Mouse (Mus musculus) MEL (cell line): ENCODE results near the gene Tnfrsf1a.

Experiments
- CTCF ChIP-seq, 3 experiments: IDR thresholded peaks in 2 of 3; conservative IDR thresholded peaks in 1 of 3; 2 replicates each; pipeline ENCODE4 v1.5.1; 2011 to 2012; ENCODE audit warnings: low read length in 3 of 3, low read depth in 2 of 3, mild to moderate bottlenecking in 2 of 3, improper control_type of control experiment in 1 of 3, inconsistent platforms in 1 of 3, mixed read lengths in 1 of 3, moderate library complexity in 1 of 3; ENCODE audit not compliant: control insufficient read depth in 1 of 3, insufficient read depth in 1 of 3, poor library complexity in 1 of 3, severe bottlenecking in 1 of 3
- EP300 ChIP-seq, 2 experiments: IDR thresholded peaks; 2 replicates each; pipeline ENCODE4 v1.6.1; 2011; ENCODE audit warnings: improper control_type of control experiment in 2 of 2, low read length in 2 of 2, low read depth in 1 of 2, mild to moderate bottlenecking in 1 of 2
- JUND ChIP-seq: IDR thresholded peaks from 2 replicates; pipeline ENCODE4 v1.6.1; 2011; ENCODE audit warnings: low read depth, mild to moderate bottlenecking, improper control_type of control experiment, low read length
- NELFE ChIP-seq: IDR thresholded peaks from 2 replicates; pipeline ENCODE4 v1.6.1; 2011; ENCODE audit warnings: low read depth, low read length, improper control_type of control experiment
- NRF1 ChIP-seq: IDR thresholded peaks from 2 replicates; pipeline ENCODE4 v1.6.1; 2014; ENCODE audit warnings: low read depth, mild to moderate bottlenecking, inconsistent platforms, low read length, improper control_type of control experiment, moderate library complexity; ENCODE audit not compliant: poor library complexity, insufficient read depth, severe bottlenecking
- POLR2A ChIP-seq, 2 experiments: IDR thresholded peaks; 2 replicates each; pipeline ENCODE4 v1.6.1; 2011 to 2012; ENCODE audit warnings: low read length in 2 of 2, mild to moderate bottlenecking in 2 of 2, control low read depth in 1 of 2, improper control_type of control experiment in 1 of 2, low read depth in 1 of 2, moderate library complexity in 1 of 2; ENCODE audit not compliant: control insufficient read depth in 1 of 2, insufficient read depth in 1 of 2, poor library complexity in 1 of 2
- POLR2AphosphoS5 ChIP-seq: IDR thresholded peaks from 2 replicates; pipeline ENCODE4 v1.6.1; 2012; ENCODE audit warnings: low read depth, borderline replicate concordance, mild to moderate bottlenecking, inconsistent platforms, low read length, moderate library complexity, mixed read lengths
- TAL1 ChIP-seq: IDR thresholded peaks from 2 replicates; pipeline ENCODE4 v1.6.1; 2012; ENCODE audit warnings: mild to moderate bottlenecking, inconsistent platforms, low read length, moderate library complexity, mixed read lengths
- TBP ChIP-seq: IDR thresholded peaks from 2 replicates; pipeline ENCODE4 v1.8.0; 2011; ENCODE audit warnings: low read depth, low read length, improper control_type of control experiment
- USF2 ChIP-seq, 2 experiments: IDR thresholded peaks; 2 replicates each; pipeline ENCODE4 v1.6.1; 2011 to 2012; ENCODE audit warnings: improper control_type of control experiment in 2 of 2, low read length in 2 of 2, borderline replicate concordance in 1 of 2, inconsistent platforms in 1 of 2, low read depth in 1 of 2, mild to moderate bottlenecking in 1 of 2; ENCODE audit not compliant: insufficient read depth in 1 of 2

DNA sequence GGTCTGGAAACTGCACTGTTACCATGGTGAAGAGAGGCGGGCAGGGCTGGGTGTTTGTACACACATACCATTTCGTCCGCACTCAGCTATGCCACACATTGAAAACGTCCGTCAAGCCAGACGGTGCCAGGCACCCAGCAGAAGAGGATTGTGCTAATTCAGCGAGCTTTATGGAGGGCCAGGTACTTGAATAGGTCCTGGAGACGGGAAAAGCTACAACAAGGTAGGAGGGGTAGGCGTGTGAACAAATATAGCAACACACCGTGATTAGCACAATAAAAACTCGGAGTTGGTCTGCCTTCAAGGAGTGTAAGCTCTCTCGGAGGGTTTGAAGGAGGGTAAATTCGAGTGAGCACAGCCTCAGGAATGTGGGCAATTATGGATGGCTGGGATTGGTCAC, 26.4 kb upstream of the Tnfrsf1a start:
- TF ChIP-seq POLR2A (IDR thresholded peaks at IDR 0.05; ENCODE audit: control insufficient read depth in 1 of 2, insufficient read depth in 1 of 2, low read depth in 1 of 2, low read length in 2 of 2, poor library complexity in 1 of 2) (no peak), POLR2AphosphoS5 (no peak), CTCF (IDR thresholded peaks at IDR 0.05 in 2 of 3, conservative IDR thresholded peaks at IDR 0.05 in 1 of 3; ENCODE audit: control insufficient read depth in 1 of 3, insufficient read depth in 1 of 3, low read depth in 2 of 3, low read length in 3 of 3, poor library complexity in 1 of 3, severe bottlenecking in 1 of 3) (no peak), TBP (no peak), JUND (no peak), TAL1 (no peak), USF2 (IDR thresholded peaks at IDR 0.05; ENCODE audit: borderline replicate concordance in 1 of 2, insufficient read depth in 1 of 2, low read depth in 1 of 2, low read length in 2 of 2) (no peak), EP300 (IDR thresholded peaks at IDR 0.05; ENCODE audit: low read depth in 1 of 2, low read length in 2 of 2) (no peak), NRF1 (no peak), NELFE (no peak)
